Mouse (Mus musculus) 3134 (cell line): ENCODE results near the gene Uvrag.

Experiments used
- DNase-seq: peaks from one replicate; pipeline ENCODE4 v3.0.0-alpha.2; 2011; ENCODE audit warnings: low spot score; ENCODE audit not compliant: insufficient read length; ENCODE audit errors: extremely low read depth

Uvrag gene

GRCm38 (mm10) chr7:99166159-99166558 is 25.2 kb upstream of the Uvrag start:
- no peak for DNase-seq

GRCm38 (mm10) chr7:99164873-99165410 is 24.0 kb upstream of the Uvrag start:
- DNase-seq: no peak

- no peak for DNase-seq
Observed at GRCm38 (mm10) chr7:99162462-99162861, 21.5 kb upstream of the Uvrag start.

GRCm38 (mm10) chr7:99161961-99162360 is 21.0 kb upstream of the Uvrag start:
- no peak for DNase-seq

GRCm38 (mm10) chr7:99161529-99161928 is 20.6 kb upstream of the Uvrag start:
- DNase-seq: no peak

- no peak for DNase-seq
Observed at GRCm38 (mm10) chr7:99160995-99161394, 20.1 kb upstream of the Uvrag start.

GRCm38 (mm10) chr7:99159446-99159845 is 18.5 kb upstream of the Uvrag start:
- no peak for DNase-seq

- no peak for DNase-seq
Observed at GRCm38 (mm10) chr7:99158904-99159303, 18.0 kb upstream of the Uvrag start.

GRCm38 (mm10) chr7:99158011-99158410 is 17.1 kb upstream of the Uvrag start:
- no peak for DNase-seq

GRCm38 (mm10) chr7:99156737-99157136 is 15.8 kb upstream of the Uvrag start:
- DNase-seq: no peak

GRCm38 (mm10) chr7:99155311-99156289 is 14.7 kb upstream of the Uvrag start:
- DNase-seq: peak; percentile 48

- DNase-seq: peak; percentile 24
Observed at GRCm38 (mm10) chr7:99154648-99155151, 13.8 kb upstream of the Uvrag start.

- no peak for DNase-seq
Observed at GRCm38 (mm10) chr7:99153686-99154202, 12.8 kb upstream of the Uvrag start.

- DNase-seq: no peak
Observed at GRCm38 (mm10) chr7:99152756-99153155, 11.8 kb upstream of the Uvrag start.

GRCm38 (mm10) chr7:99151342-99151741 is 10.4 kb upstream of the Uvrag start:
- peak; percentile 79 for DNase-seq

- DNase-seq: no peak
Observed at GRCm38 (mm10) chr7:99149017-99149416, 8.1 kb upstream of the Uvrag start.

- no peak for DNase-seq
Observed at GRCm38 (mm10) chr7:99147494-99147893, 6.6 kb upstream of the Uvrag start.

GRCm38 (mm10) chr7:99146906-99147305 is 6.0 kb upstream of the Uvrag start:
- no peak for DNase-seq

- peak; percentile 20 for DNase-seq
Observed at GRCm38 (mm10) chr7:99146011-99146410, 5.1 kb upstream of the Uvrag start.

- DNase-seq: no peak
Observed at GRCm38 (mm10) chr7:99144616-99145015, 3.7 kb upstream of the Uvrag start.

- no peak for DNase-seq
Observed at GRCm38 (mm10) chr7:99143244-99143643, 2.3 kb upstream of the Uvrag start.
